Mouse (Mus musculus): ENCODE results near the gene Trip11. TPM values are rescaled to one million over a fixed set of nuclear protein-coding genes. Genes with fewer than 3 reads are reported as not detected.

Gene Trip11
- polyA plus RNA-seq, 1 experiment from 2014 or later: 16.7 TPM

DNA sequence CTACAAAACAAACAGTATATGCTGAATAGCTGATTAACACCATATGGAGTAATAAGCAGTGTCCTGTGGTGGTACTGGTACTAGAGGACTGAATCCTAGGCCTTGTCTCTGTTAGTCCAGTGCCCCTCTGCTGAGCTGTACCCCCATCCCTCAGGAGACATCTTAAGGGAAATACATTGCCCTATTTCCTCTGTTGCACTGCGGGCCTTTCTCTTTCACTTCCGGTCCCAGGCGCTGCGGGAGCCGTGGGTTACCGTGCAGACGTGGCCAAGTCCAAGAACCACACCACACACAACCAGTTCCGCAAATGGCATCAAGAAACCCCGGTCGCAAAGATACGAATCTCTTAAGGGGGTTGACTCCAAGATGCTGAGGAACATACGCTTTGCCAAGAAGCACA is 7.2 kb downstream of the Trip11 start:
- Histone ChIP-seq H3K27ac (ENCODE audit: low read depth, low read length) (no peak overlapping the region), H3K4me2 (ENCODE audit: low read depth, low read length, severe bottlenecking) (no peak overlapping the region), H3K4me3 (ENCODE audit: low read depth, low read length) (no peak overlapping the region), H3K36me3 (ENCODE audit: control insufficient read depth, insufficient read depth, low read length) (no peaks in the 10 kb centered on the region; the same call in 1 of the 2 replicates), H3K9ac (ENCODE audit: low read length) (no peak overlapping the region), H3K9me3 (ENCODE audit: control insufficient read depth, low read length) (no peaks in the 10 kb centered on the region), H3K4me1 (replicated peaks; ENCODE audit: control insufficient read depth, insufficient read depth, low read length) (no peaks in the 10 kb centered on the region), H3K27me3 (ENCODE audit: control insufficient read depth, insufficient read depth, low read length) (no peaks in the 10 kb centered on the region)
- DNase-seq (ENCODE audit: low spot score): no peak
- ATAC-seq (replicated peaks; ENCODE audit: low FRiP score): no peak
- 92% methylated on average over 12 of the region's 12 CpGs for WGBS

GRCm38 (mm10) chr12:101904906-101905305 is 8.2 kb downstream of the Trip11 start:
- H3K27ac ChIP-seq (ENCODE audit: low read depth, low read length): no peak overlapping the region
- no peaks in the 10 kb centered on the region for H3K4me1 ChIP-seq (replicated peaks; ENCODE audit: control insufficient read depth, insufficient read depth, low read length)
- DNase-seq (ENCODE audit: low spot score): no peak
- no peaks in the 10 kb centered on the region for H3K27me3 ChIP-seq (ENCODE audit: control insufficient read depth, insufficient read depth, low read length)
- 97% methylated on average over 4 of the region's 4 CpGs for WGBS
- no peak overlapping the region for H3K4me3 ChIP-seq (ENCODE audit: low read depth, low read length)
- no peak for ATAC-seq (replicated peaks; ENCODE audit: low FRiP score)
- no peaks in the 10 kb centered on the region; the same call in 1 of the 2 replicates for H3K36me3 ChIP-seq (ENCODE audit: control insufficient read depth, insufficient read depth, low read length)
- H3K9ac ChIP-seq (ENCODE audit: low read length): no peak overlapping the region
- H3K4me2 ChIP-seq (ENCODE audit: low read depth, low read length, severe bottlenecking): no peak overlapping the region
- H3K9me3 ChIP-seq (ENCODE audit: control insufficient read depth, low read length): no peaks in the 10 kb centered on the region

GRCm38 (mm10) chr12:101904170-101904569 is 8.9 kb downstream of the Trip11 start:
- Histone ChIP-seq H3K27me3 (ENCODE audit: control insufficient read depth, insufficient read depth, low read length) (no peaks in the 10 kb centered on the region), H3K36me3 (ENCODE audit: control insufficient read depth, insufficient read depth, low read length) (no peaks in the 10 kb centered on the region; the same call in 1 of the 2 replicates), H3K9me3 (ENCODE audit: control insufficient read depth, low read length) (no peaks in the 10 kb centered on the region), H3K4me2 (ENCODE audit: low read depth, low read length, severe bottlenecking) (no peak overlapping the region), H3K27ac (ENCODE audit: low read depth, low read length) (no peak overlapping the region), H3K4me3 (ENCODE audit: low read depth, low read length) (no peak overlapping the region), H3K9ac (ENCODE audit: low read length) (no peak overlapping the region), H3K4me1 (replicated peaks; ENCODE audit: control insufficient read depth, insufficient read depth, low read length) (no peaks in the 10 kb centered on the region)
- no peak for DNase-seq (ENCODE audit: low spot score)
- WGBS: 94% methylated on average over 3 of the region's 3 CpGs
- ATAC-seq (replicated peaks; ENCODE audit: low FRiP score): no peak

DNA sequence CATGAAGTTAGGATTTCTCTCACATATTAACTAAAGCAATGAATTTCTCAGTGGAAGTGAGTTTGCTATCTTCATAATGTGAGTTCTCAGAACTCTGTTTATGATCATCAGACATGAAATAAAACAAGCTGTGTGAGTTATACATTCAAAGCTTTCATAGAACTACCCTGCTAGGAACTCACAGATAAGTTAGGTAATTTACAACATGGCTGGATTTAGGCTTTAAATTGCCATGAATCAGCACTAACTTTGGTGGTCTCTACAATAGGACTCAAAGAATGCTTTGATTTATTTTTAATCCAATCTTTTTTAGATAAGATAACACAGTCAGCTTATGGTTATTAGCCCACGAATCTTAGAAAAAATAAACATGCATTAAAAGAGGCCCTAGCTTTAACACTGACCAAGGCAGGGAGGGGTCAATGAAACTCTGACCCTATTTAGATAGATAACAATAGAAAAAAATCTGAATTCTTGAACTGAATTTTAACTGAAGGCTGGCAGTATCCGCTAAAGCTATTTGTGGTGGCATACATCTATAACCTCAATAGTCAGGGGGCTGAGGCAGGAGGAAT is 13.3 kb downstream of the Trip11 start:
- WGBS: 89% methylated on average over 2 of the region's 2 CpGs
- peaks cover 2% of the 10 kb centered on the region; the same call in 1 of the 2 replicates for H3K36me3 ChIP-seq (ENCODE audit: control insufficient read depth, insufficient read depth, low read length)
- no peak overlapping the region for H3K4me3 ChIP-seq (ENCODE audit: low read depth, low read length)
- H3K27ac ChIP-seq (ENCODE audit: low read depth, low read length): no peak overlapping the region
- no peaks in the 10 kb centered on the region for H3K9me3 ChIP-seq (ENCODE audit: control insufficient read depth, low read length)
- no peak overlapping the region for H3K9ac ChIP-seq (ENCODE audit: low read length)
- no peaks in the 10 kb centered on the region for H3K27me3 ChIP-seq (ENCODE audit: control insufficient read depth, insufficient read depth, low read length)
- no peak overlapping the region for H3K4me2 ChIP-seq (ENCODE audit: low read depth, low read length, severe bottlenecking)
- no peak for DNase-seq (ENCODE audit: low spot score)
- H3K4me1 ChIP-seq (replicated peaks; ENCODE audit: control insufficient read depth, insufficient read depth, low read length): no peaks in the 10 kb centered on the region
- no peak for ATAC-seq (replicated peaks; ENCODE audit: low FRiP score)

- Histone ChIP-seq H3K36me3 (ENCODE audit: control insufficient read depth, insufficient read depth, low read length) (peaks cover 2% of the 10 kb centered on the region; the same call in 1 of the 2 replicates), H3K4me1 (replicated peaks; ENCODE audit: control insufficient read depth, insufficient read depth, low read length) (no peaks in the 10 kb centered on the region), H3K9me3 (ENCODE audit: control insufficient read depth, low read length) (no peaks in the 10 kb centered on the region), H3K27ac (ENCODE audit: low read depth, low read length) (no peak overlapping the region), H3K9ac (ENCODE audit: low read length) (no peak overlapping the region), H3K4me3 (ENCODE audit: low read depth, low read length) (no peak overlapping the region), H3K4me2 (ENCODE audit: low read depth, low read length, severe bottlenecking) (no peak overlapping the region), H3K27me3 (ENCODE audit: control insufficient read depth, insufficient read depth, low read length) (no peaks in the 10 kb centered on the region)
- no peak for DNase-seq (ENCODE audit: low spot score)
- 95% methylated on average over 8 of the region's 8 CpGs for WGBS
- no peak for ATAC-seq (replicated peaks; ENCODE audit: low FRiP score)
Measured at GRCm38 (mm10) chr12:101898966-101899365, 14.1 kb downstream of the Trip11 start.

- ATAC-seq (replicated peaks; ENCODE audit: low FRiP score): no peak
- Histone ChIP-seq H3K27ac (ENCODE audit: low read depth, low read length) (no peak overlapping the region), H3K27me3 (ENCODE audit: control insufficient read depth, insufficient read depth, low read length) (no peaks in the 10 kb centered on the region), H3K4me3 (ENCODE audit: low read depth, low read length) (no peak overlapping the region), H3K9me3 (ENCODE audit: control insufficient read depth, low read length) (no peaks in the 10 kb centered on the region), H3K4me2 (ENCODE audit: low read depth, low read length, severe bottlenecking) (no peak overlapping the region), H3K9ac (ENCODE audit: low read length) (no peak overlapping the region), H3K36me3 (ENCODE audit: control insufficient read depth, insufficient read depth, low read length) (peaks cover 2% of the 10 kb centered on the region; the same call in 1 of the 2 replicates), H3K4me1 (replicated peaks; ENCODE audit: control insufficient read depth, insufficient read depth, low read length) (no peaks in the 10 kb centered on the region)
- no peak for DNase-seq (ENCODE audit: low spot score)
- 84% methylated on average over 7 of the region's 7 CpGs for WGBS
Measured at GRCm38 (mm10) chr12:101897113-101897512, 16.0 kb downstream of the Trip11 start.

GRCm38 (mm10) chr12:101893296-101893695 is 19.8 kb downstream of the Trip11 start:
- 87% methylated on average over 8 of the region's 8 CpGs for WGBS
- H3K4me1 ChIP-seq (replicated peaks; ENCODE audit: control insufficient read depth, insufficient read depth, low read length): no peaks in the 10 kb centered on the region
- no peak for ATAC-seq (replicated peaks; ENCODE audit: low FRiP score)
- H3K36me3 ChIP-seq (ENCODE audit: control insufficient read depth, insufficient read depth, low read length): no peaks in the 10 kb centered on the region; the same call in 1 of the 2 replicates
- H3K4me3 ChIP-seq (ENCODE audit: low read depth, low read length): no peak overlapping the region
- no peak overlapping the region for H3K27ac ChIP-seq (ENCODE audit: low read depth, low read length)
- H3K4me2 ChIP-seq (ENCODE audit: low read depth, low read length, severe bottlenecking): no peak overlapping the region
- DNase-seq (ENCODE audit: low spot score): no peak
- no peaks in the 10 kb centered on the region for H3K27me3 ChIP-seq (ENCODE audit: control insufficient read depth, insufficient read depth, low read length)
- no peaks in the 10 kb centered on the region for H3K9me3 ChIP-seq (ENCODE audit: control insufficient read depth, low read length)
- H3K9ac ChIP-seq (ENCODE audit: low read length): no peak overlapping the region

DNA sequence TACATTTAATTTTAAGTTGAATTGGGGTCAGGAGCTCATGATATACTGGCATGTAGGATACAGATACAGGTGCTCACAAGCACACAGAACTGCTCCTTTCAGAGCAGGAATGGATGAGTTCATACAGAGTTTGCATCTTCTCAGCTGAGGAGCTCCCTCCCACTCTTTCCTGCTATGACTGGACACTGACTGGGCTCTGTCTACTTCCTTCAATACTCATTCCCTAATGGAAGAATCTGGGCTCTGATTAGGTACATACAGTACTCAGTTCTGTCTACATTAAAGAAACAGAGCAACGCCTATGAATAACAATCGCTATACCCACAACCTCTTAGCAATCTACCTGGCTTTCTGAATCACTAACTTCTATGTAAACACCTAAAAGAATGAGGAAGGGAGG is 20.2 kb downstream of the Trip11 start:
- Histone ChIP-seq H3K27ac (ENCODE audit: low read depth, low read length) (no peak overlapping the region), H3K4me2 (ENCODE audit: low read depth, low read length, severe bottlenecking) (no peak overlapping the region), H3K9ac (ENCODE audit: low read length) (no peak overlapping the region), H3K4me1 (replicated peaks; ENCODE audit: control insufficient read depth, insufficient read depth, low read length) (no peaks in the 10 kb centered on the region), H3K9me3 (ENCODE audit: control insufficient read depth, low read length) (no peaks in the 10 kb centered on the region), H3K36me3 (ENCODE audit: control insufficient read depth, insufficient read depth, low read length) (no peaks in the 10 kb centered on the region; the same call in 1 of the 2 replicates), H3K4me3 (ENCODE audit: low read depth, low read length) (no peak overlapping the region), H3K27me3 (ENCODE audit: control insufficient read depth, insufficient read depth, low read length) (no peaks in the 10 kb centered on the region)
- WGBS: 88% methylated on average over 2 of the region's 2 CpGs
- no peak for ATAC-seq (replicated peaks; ENCODE audit: low FRiP score)
- DNase-seq (ENCODE audit: low spot score): no peak

DNA sequence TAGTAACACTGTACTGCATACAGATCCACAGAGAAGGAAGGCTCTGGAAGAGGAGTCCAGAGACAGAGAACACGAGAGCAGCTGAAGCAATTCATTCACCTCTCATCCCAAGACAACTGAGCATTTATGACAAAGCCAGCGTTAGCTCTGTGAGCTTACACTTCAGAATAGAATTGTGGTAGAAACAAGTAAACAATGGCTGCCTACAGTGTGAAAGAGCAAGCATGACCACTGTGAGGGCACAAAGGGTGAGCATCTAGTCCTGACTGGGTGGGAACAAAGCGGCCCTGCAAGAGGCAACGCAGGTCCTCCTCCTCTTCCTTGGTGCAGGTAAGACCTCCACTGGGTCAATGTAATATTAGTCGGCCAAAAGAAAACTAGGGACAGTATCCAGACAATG is 22.0 kb downstream of the Trip11 start:
- Histone ChIP-seq H3K9me3 (ENCODE audit: control insufficient read depth, low read length) (no peaks in the 10 kb centered on the region), H3K36me3 (ENCODE audit: control insufficient read depth, insufficient read depth, low read length) (no peaks in the 10 kb centered on the region; the same call in 1 of the 2 replicates), H3K4me1 (replicated peaks; ENCODE audit: control insufficient read depth, insufficient read depth, low read length) (no peaks in the 10 kb centered on the region), H3K4me2 (ENCODE audit: low read depth, low read length, severe bottlenecking) (no peak overlapping the region), H3K27ac (ENCODE audit: low read depth, low read length) (no peak overlapping the region), H3K27me3 (ENCODE audit: control insufficient read depth, insufficient read depth, low read length) (no peaks in the 10 kb centered on the region), H3K9ac (ENCODE audit: low read length) (no peak overlapping the region), H3K4me3 (ENCODE audit: low read depth, low read length) (no peak overlapping the region)
- WGBS: 82% methylated on average over 5 of the region's 5 CpGs
- ATAC-seq (replicated peaks; ENCODE audit: low FRiP score): no peak
- no peak for DNase-seq (ENCODE audit: low spot score)

All from forebrain, embryonic 11.5 days (tissue).